ENCODE assay signal across 14 mouse cellular contexts in genomic region chr19:7607690-7608201, GRCm38 (mm10). TPM values are rescaled to one million over a fixed set of nuclear protein-coding genes. Genes with fewer than 3 reads are reported as not detected.
DNase-seq lines count a peak whose midpoint lies in the region; ATAC-seq and TF ChIP-seq lines count a peak whose summit lies in the region.
"Had no signal": no experiment of that assay in that cellular context is flagged by ENCODE, and none has a peak within 500 bp of the region (broad histone marks: within the 10 kb centered on the region; RNA-seq: fewer than 3 reads in every experiment).

No protein-coding gene starts in this region.

- H3K9me3 ChIP-seq in neural tube, embryonic 15.5 days (replicated peaks), result no peaks in the 10 kb centered on the region
- no peaks in the 10 kb centered on the region for H3K9me3 ChIP-seq in limb, embryonic 13.5 days
- H3K9me3 ChIP-seq in stomach, postnatal 0 days (ENCODE audit: control insufficient read depth, low read length), result no peaks in the 10 kb centered on the region
- no peaks in the 10 kb centered on the region for H3K9me3 ChIP-seq in hindbrain, embryonic 13.5 days

- DNase-seq in heart, adult 11 months, result peak; percentile 91
- DNase-seq in heart, adult 2 months, result no peak
- peak; percentile 8 for DNase-seq in neural tube, embryonic 10.5 days (ENCODE audit: extremely low spot score, low spot score)
- peak; percentile 84 for DNase-seq in stomach, postnatal 0 days (ENCODE audit: low spot score)
- DNase-seq in embryo, embryonic 9.5 days (ENCODE audit: extremely low spot score), result no peak
- DNase-seq: embryo, embryonic 11 days; heart, postnatal 36 days had no signal

- no peaks in the 10 kb centered on the region for H3K36me3 ChIP-seq in heart, adult 2 months (ENCODE audit: control insufficient read depth, insufficient read depth, low read length)
- H3K36me3 ChIP-seq in neural tube, embryonic 15.5 days, result no peaks in the 10 kb centered on the region
- H3K36me3 ChIP-seq in limb, embryonic 13.5 days, result no peaks in the 10 kb centered on the region
- no peaks in the 10 kb centered on the region for H3K36me3 ChIP-seq in stomach, postnatal 0 days (ENCODE audit: control insufficient read depth, insufficient read depth, low read length)
- no peaks in the 10 kb centered on the region for H3K36me3 ChIP-seq in hindbrain, embryonic 13.5 days

- H3K4me2 ChIP-seq in neural tube, embryonic 15.5 days, result no peak overlapping the region
- peak overlapping the region; percentile 68; the same call in 1 of the 2 replicates for H3K4me2 ChIP-seq in limb, embryonic 13.5 days (replicated peaks)
- peak overlapping the region; percentile 62; the same call in 1 of the 2 replicates for H3K4me2 ChIP-seq in stomach, postnatal 0 days (replicated peaks; ENCODE audit: low read depth)
- H3K4me2 ChIP-seq in hindbrain, embryonic 13.5 days, result no peak overlapping the region

- no peak for TF ChIP-seq CTCF in heart, adult 2 months (IDR thresholded peaks at IDR 0.05)
- TF ChIP-seq CTCF in stomach, postnatal 0 days (IDR thresholded peaks at IDR 0.05; ENCODE audit: low read depth), result no peak

- TF ChIP-seq EP300 in heart, adult 2 months (IDR thresholded peaks at IDR 0.05; ENCODE audit: insufficient read depth, low read depth, low read length), result no peak
- TF ChIP-seq EP300 in stomach, postnatal 0 days (optimal IDR thresholded peaks at IDR 0.05), result no peak

- peaks cover 6% of the 10 kb centered on the region for H3K4me1 ChIP-seq in heart, adult 2 months (ENCODE audit: control insufficient read depth, insufficient read depth, low read length)
- peaks cover 29% of the 10 kb centered on the region for H3K4me1 ChIP-seq in neural tube, embryonic 15.5 days
- peaks cover 40% of the 10 kb centered on the region for H3K4me1 ChIP-seq in limb, embryonic 13.5 days
- 0 out of 2 replicates have a peak, but pooled peaks cover 3% of the 10 kb centered on the region for H3K4me1 ChIP-seq in stomach, postnatal 0 days (replicated peaks; ENCODE audit: control insufficient read depth, insufficient read depth)
- H3K4me1 ChIP-seq in hindbrain, embryonic 13.5 days (replicated peaks), result peaks cover 36% of the 10 kb centered on the region

- ATAC-seq in neural tube, embryonic 15.5 days (ENCODE audit: low FRiP score), result no peak
- no peak for ATAC-seq in limb, embryonic 13.5 days (ENCODE audit: low FRiP score, low read depth)
- peak; percentile 75 for ATAC-seq in stomach, postnatal 0 days (ENCODE audit: low FRiP score, low TSS enrichment)
- no peak for ATAC-seq in hindbrain, embryonic 13.5 days (ENCODE audit: low FRiP score)

- intact Hi-C loops in heart, adult 2 months (cut with DNase I), result no loop called here

- peaks cover 3% of the 10 kb centered on the region; the same call in 1 of the 2 replicates for H3K27me3 ChIP-seq in heart, adult 2 months (ENCODE audit: control insufficient read depth, insufficient read depth, low read length)
- peaks cover 21% of the 10 kb centered on the region for H3K27me3 ChIP-seq in neural tube, embryonic 15.5 days (replicated peaks)
- 0 out of 2 replicates have a peak, but pooled peaks cover 6% of the 10 kb centered on the region for H3K27me3 ChIP-seq in limb, embryonic 13.5 days
- H3K27me3 ChIP-seq in stomach, postnatal 0 days (ENCODE audit: control insufficient read depth, insufficient read depth, low read length), result no peaks in the 10 kb centered on the region
- peaks cover 58% of the 10 kb centered on the region for H3K27me3 ChIP-seq in hindbrain, embryonic 13.5 days

- 75% methylated on average over 7 of the region's 7 CpGs for WGBS in heart, adult 2 months
- WGBS in neural tube, embryonic 15.5 days, result 81% methylated on average over 7 of the region's 7 CpGs
- 69% methylated on average over 7 of the region's 7 CpGs for WGBS in limb, embryonic 13.5 days
- whole genome bisulfite sequencing in stomach, postnatal 0 days, result 57% methylated on average over 7 of the region's 7 CpGs
- WGBS in hindbrain, embryonic 13.5 days, result 89% methylated on average over 7 of the region's 7 CpGs

- no peaks in the 10 kb centered on the region for H3K79me2 ChIP-seq in heart, adult 2 months (replicated peaks; ENCODE audit: control insufficient read depth, insufficient read depth, low read length)

- H3K4me3 ChIP-seq in heart, adult 2 months, result no peak overlapping the region
- H3K4me3 ChIP-seq in neural tube, embryonic 15.5 days (replicated peaks), result no peak overlapping the region
- no peak overlapping the region for H3K4me3 ChIP-seq in limb, embryonic 13.5 days
- no peak overlapping the region for H3K4me3 ChIP-seq in stomach, postnatal 0 days (ENCODE audit: low read depth, low read length)
- H3K4me3 ChIP-seq in hindbrain, embryonic 13.5 days, result no peak overlapping the region

- TF ChIP-seq POLR2A in heart, adult 2 months (IDR thresholded peaks at IDR 0.05; ENCODE audit: insufficient read depth, low read depth, low read length), result no peak

- H3K27ac ChIP-seq in heart, adult 2 months, result no peak overlapping the region
- H3K27ac ChIP-seq in neural tube, embryonic 15.5 days (replicated peaks), result no peak overlapping the region
- peak overlapping the region; percentile 74; the same call in 1 of the 2 replicates for H3K27ac ChIP-seq in limb, embryonic 13.5 days
- H3K27ac ChIP-seq in stomach, postnatal 0 days (replicated peaks), result peak overlapping the region; percentile 94
- no peak overlapping the region for H3K27ac ChIP-seq in hindbrain, embryonic 13.5 days

- H3K9ac ChIP-seq in heart, adult 2 months (ENCODE audit: low read depth, low read length), result no peak overlapping the region
- no peak overlapping the region for H3K9ac ChIP-seq in neural tube, embryonic 15.5 days (replicated peaks)
- no peak overlapping the region for H3K9ac ChIP-seq in limb, embryonic 13.5 days
- H3K9ac ChIP-seq in stomach, postnatal 0 days (ENCODE audit: low read length), result no peak overlapping the region
- no peak overlapping the region for H3K9ac ChIP-seq in hindbrain, embryonic 13.5 days

RNA-seq across cellular contexts. Expression of gene Lgals12, which starts 0.8 kb away (rescaled TPM):
- total RNA-seq in heart, adult 2 months (2021), result 1 to 10 TPM in 1 of 2 experiments, under 1 TPM in 1; 0.34 to 1.2 TPM
- polyA plus RNA-seq in heart, adult 2 months (2012; rRNA removed), result 1.3 and 4.0 TPM in 2 replicates
- 0.15 and 0.26 TPM in 2 replicates for polyA plus RNA-seq in neural tube, embryonic 15.5 days (2015; fragmentation: Nextera tagmentation; extraction: Ambion mirVana)
- 0.36 TPM in 2 replicates for polyA plus RNA-seq in limb, embryonic 13.5 days (2015; fragmentation: Nextera tagmentation; extraction: Ambion mirVana)
- polyA plus RNA-seq in stomach, postnatal 0 days (2015; fragmentation: Nextera tagmentation; extraction: Ambion mirVana), result 2.3 and 3.6 TPM in 2 replicates
- polyA plus RNA-seq in hindbrain, embryonic 13.5 days (2015; fragmentation: Nextera tagmentation; extraction: Ambion mirVana), result 0.08 and 0.17 TPM in 2 replicates
- total RNA-seq: megakaryocyte-erythroid progenitor cell, adult 5-6 weeks had no signal

RNA-seq across cellular contexts. Expression of gene Hrasls5, which starts 4.6 kb away (rescaled TPM):
- total RNA-seq in heart, adult 2 months (2021), result not detected
- polyA plus RNA-seq in heart, adult 2 months (2012; rRNA removed), result 0.82 and 0.94 TPM in 2 replicates
- not detected in 2 replicates for polyA plus RNA-seq in neural tube, embryonic 15.5 days (2015; fragmentation: Nextera tagmentation; extraction: Ambion mirVana)
- 0.18 TPM in 1 of 2 replicates, not detected in the other for polyA plus RNA-seq in limb, embryonic 13.5 days (2015; fragmentation: Nextera tagmentation; extraction: Ambion mirVana)
- 0.10 TPM in 1 of 2 replicates, not detected in the other for polyA plus RNA-seq in stomach, postnatal 0 days (2015; fragmentation: Nextera tagmentation; extraction: Ambion mirVana)
- not detected in 2 replicates for polyA plus RNA-seq in hindbrain, embryonic 13.5 days (2015; fragmentation: Nextera tagmentation; extraction: Ambion mirVana)
- total RNA-seq: heart, postnatal 36 days; left cerebral cortex, postnatal 10 days; megakaryocyte-erythroid progenitor cell, adult 5-6 weeks had no signal
- polyA plus RNA-seq: adrenal gland, adult 2 months; neural tube, embryonic 14.5 days had no signal

RNA-seq across cellular contexts. Expression of gene Pla2g16, which starts 50.5 kb away (rescaled TPM):
- 100 to 1,000 TPM; 104 to 134 TPM for total RNA-seq in heart, adult 2 months (2021)
- 75.6 and 108 TPM in 2 replicates for polyA plus RNA-seq in heart, adult 2 months (2012; rRNA removed)
- 4.7 and 6.9 TPM in 2 replicates for polyA plus RNA-seq in neural tube, embryonic 15.5 days (2015; fragmentation: Nextera tagmentation; extraction: Ambion mirVana)
- polyA plus RNA-seq in limb, embryonic 13.5 days (2015; fragmentation: Nextera tagmentation; extraction: Ambion mirVana), result 8.5 and 8.8 TPM in 2 replicates
- 23.9 and 25.0 TPM in 2 replicates for polyA plus RNA-seq in stomach, postnatal 0 days (2015; fragmentation: Nextera tagmentation; extraction: Ambion mirVana)
- polyA plus RNA-seq in hindbrain, embryonic 13.5 days (2015; fragmentation: Nextera tagmentation; extraction: Ambion mirVana), result 2.9 and 5.4 TPM in 2 replicates

Comparison
In these comparisons a context has a peak if more than half of its experiments do, and no peak if none do; other contexts are left out.
1. DNase-seq: peak in heart, adult 11 months (single experiment), neural tube, embryonic 10.5 days (single experiment) and stomach, postnatal 0 days (single experiment); none in heart, adult 2 months (0 of 2) and embryo, embryonic 9.5 days (single experiment).
2. H3K27ac ChIP-seq: peak in limb, embryonic 13.5 days (single experiment) and stomach, postnatal 0 days (single experiment); none in heart, adult 2 months (single experiment), neural tube, embryonic 15.5 days (single experiment) and hindbrain, embryonic 13.5 days (single experiment).
3. H3K4me2 ChIP-seq: peak in limb, embryonic 13.5 days (single experiment) and stomach, postnatal 0 days (single experiment); none in neural tube, embryonic 15.5 days (single experiment) and hindbrain, embryonic 13.5 days (single experiment).